Mouse (Mus musculus) limb, embryonic 10.5 days (tissue): ENCODE data around the gene Jph2. TPM values are rescaled to one million over a fixed set of nuclear protein-coding genes. Genes with fewer than 3 reads are reported as not detected.

ENCODE experiments used
- DNase-seq: peaks from one replicate; pipeline ENCODE4 v3.0.0-alpha.2; 2017; ENCODE audit warnings: low spot score
- H3K27ac ChIP-seq: fragments of 300-500 bp; sonication (generic); 2 replicates; pipeline ENCODE4 v1.5.1; 2016; ENCODE audit warnings: mild to moderate bottlenecking
- H3K27me3 ChIP-seq: fragments of 300-500 bp; sonication (generic); 2 replicates; pipeline ENCODE4 v1.6.1; 2016; ENCODE audit warnings: low read depth, mild to moderate bottlenecking; ENCODE audit not compliant: poor library complexity, severe bottlenecking
- H3K36me3 ChIP-seq: fragments of 300-500 bp; sonication (generic); 2 replicates; pipeline ENCODE4 v1.6.1; 2016; ENCODE audit warnings: mild to moderate bottlenecking, moderate library complexity
- H3K4me1 ChIP-seq: fragments of 300-500 bp; sonication (generic); 2 replicates; pipeline ENCODE4 v1.6.1; 2016
- H3K4me3 ChIP-seq: fragments of 300-500 bp; sonication (generic); 2 replicates; pipeline ENCODE4 v1.5.1; 2016; ENCODE audit warnings: mild to moderate bottlenecking, moderate library complexity
- H3K9me3 ChIP-seq: fragments of 300-500 bp; sonication (generic); replicated peaks from 2 replicates; pipeline ENCODE4 v1.6.1; 2016; ENCODE audit warnings: mild to moderate bottlenecking
- WGBS: fragments of 180-500 bp; shearing (Covaris S2); methylation state at CpG from one replicate; pipeline ENCODE4 v1.1.7; 2016; 5-methylcytosine and 5-hydroxymethylcytosine counted together
- polyA plus RNA-seq: library from polyadenylated mRNA; unstranded; fragments of >200 nt; fragmentation: Nextera tagmentation; extraction: Ambion mirVana; gene quantifications from 2 replicates; pipeline ENCODE4 v1.2.1, GENCODE M21; 2016

The Jph2 gene
- 0.59 and 0.71 TPM in 2 replicates for polyA plus RNA-seq

DNA sequence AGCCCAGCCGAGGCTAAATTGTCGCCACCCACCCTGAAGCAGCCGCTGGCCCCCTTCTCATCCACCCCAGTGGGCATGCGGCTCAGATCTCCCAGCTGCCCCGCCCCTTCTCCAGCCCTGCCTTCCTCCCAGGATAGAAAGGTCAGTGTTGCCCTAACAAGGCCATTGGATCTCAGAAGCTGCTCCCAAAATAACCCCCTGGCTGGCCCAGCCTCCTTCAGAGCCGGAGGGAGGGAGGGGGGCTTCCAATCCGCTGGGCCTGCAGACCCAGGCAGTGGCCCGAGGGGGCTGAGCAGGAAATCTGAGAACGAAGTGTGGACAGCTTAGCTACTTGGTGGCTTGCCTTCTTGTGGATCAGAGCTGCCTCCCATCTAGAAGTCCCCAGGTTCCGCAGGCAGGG is at the start of gene Jph2:
Gene Jph2, minus strand, starts transcription at position 89 of the 400 bp plus-strand sequence.
- Histone ChIP-seq H3K36me3 (no peaks in the 10 kb centered on the region), H3K27me3 (no peaks in the 10 kb centered on the region), H3K4me3 (peak within 1 kb of the TSS; percentile 39), H3K4me1 (peaks cover 24% of the 10 kb centered on the region), H3K27ac (peak within 1 kb of the TSS; percentile 63), H3K9me3 (no peaks in the 10 kb centered on the region)
- 3% methylated on average over 10 of the region's 10 CpGs for WGBS
- peak; percentile 66 for DNase-seq

DNA sequence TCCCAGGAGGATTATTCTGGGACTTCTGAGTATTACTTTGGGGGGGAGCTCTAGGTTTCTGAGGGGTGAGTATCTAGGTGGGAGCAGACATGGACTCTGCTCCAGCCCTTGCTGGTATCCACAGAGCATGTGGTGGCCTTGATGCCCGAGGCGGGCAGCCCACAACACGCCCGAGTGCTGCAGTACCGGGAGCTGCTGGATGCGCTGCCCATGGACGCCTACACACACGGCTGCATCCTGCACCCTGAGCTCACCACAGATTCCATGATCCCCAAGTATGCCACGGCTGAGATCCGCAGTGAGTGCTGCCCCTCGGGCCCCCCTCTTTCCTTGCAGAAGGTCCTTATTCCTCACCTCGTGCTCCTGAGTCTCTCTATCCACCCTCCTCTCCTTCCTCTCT is 49.6 kb upstream of the Jph2 start:
- no peak for DNase-seq
- 83% methylated on average over 12 of the region's 12 CpGs for WGBS
- no peaks in the 10 kb centered on the region for H3K4me1 ChIP-seq
- no peak overlapping the region for H3K4me3 ChIP-seq
- H3K36me3 ChIP-seq: no peaks in the 10 kb centered on the region
- H3K27me3 ChIP-seq: no peaks in the 10 kb centered on the region
- no peak overlapping the region for H3K27ac ChIP-seq
- no peaks in the 10 kb centered on the region for H3K9me3 ChIP-seq

DNA sequence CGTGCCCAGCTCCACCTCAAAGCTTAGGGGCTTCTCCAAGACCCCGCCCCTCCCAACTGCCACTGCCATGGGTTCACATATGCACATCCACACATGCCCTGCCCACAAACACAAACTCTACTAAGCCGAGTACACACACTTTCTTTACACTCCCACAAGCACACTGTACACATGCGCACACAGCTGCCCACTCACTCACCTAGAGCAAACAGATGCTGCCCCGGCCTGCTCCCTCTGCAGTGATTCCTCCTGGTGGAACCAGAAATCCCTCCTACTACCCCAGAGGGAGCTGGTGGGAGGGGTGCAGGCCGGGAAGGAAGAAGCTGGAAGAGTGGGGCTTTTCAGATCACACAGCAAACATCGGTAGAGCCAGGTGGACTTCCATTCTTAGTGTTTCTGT is 46.2 kb upstream of the Jph2 start:
- no peaks in the 10 kb centered on the region for H3K4me1 ChIP-seq
- no peak overlapping the region for H3K4me3 ChIP-seq
- no peaks in the 10 kb centered on the region for H3K9me3 ChIP-seq
- H3K36me3 ChIP-seq: no peaks in the 10 kb centered on the region
- no peak for DNase-seq
- no peak overlapping the region for H3K27ac ChIP-seq
- WGBS: 67% methylated on average over 7 of the region's 7 CpGs
- peaks cover 15% of the 10 kb centered on the region for H3K27me3 ChIP-seq

DNA sequence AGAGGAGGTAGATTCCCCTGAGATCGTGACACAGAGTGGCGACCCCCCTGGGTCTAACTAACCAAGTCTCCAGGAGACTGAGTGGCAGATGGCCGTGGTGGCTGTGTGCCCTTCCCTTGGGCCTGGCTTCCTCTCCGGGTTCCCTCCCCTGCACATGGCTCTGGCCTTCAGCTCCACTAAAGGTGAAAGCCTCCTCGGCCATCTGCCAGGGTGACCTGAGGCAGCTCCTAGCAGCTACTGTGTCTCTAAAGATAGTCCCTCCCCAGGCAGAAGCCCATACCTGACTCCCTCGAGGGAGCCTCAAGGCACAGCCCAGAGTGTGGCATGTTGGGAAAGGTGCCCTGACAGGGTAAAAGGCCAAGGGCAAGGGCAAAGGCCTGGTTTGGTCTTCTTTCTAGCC is 45.8 kb upstream of the Jph2 start:
- Histone ChIP-seq H3K9me3 (no peaks in the 10 kb centered on the region), H3K27me3 (peaks cover 20% of the 10 kb centered on the region), H3K4me3 (no peak overlapping the region), H3K4me1 (peaks cover 4% of the 10 kb centered on the region), H3K36me3 (no peaks in the 10 kb centered on the region), H3K27ac (no peak overlapping the region)
- 63% methylated on average over 6 of the region's 6 CpGs for WGBS
- DNase-seq: no peak

DNA sequence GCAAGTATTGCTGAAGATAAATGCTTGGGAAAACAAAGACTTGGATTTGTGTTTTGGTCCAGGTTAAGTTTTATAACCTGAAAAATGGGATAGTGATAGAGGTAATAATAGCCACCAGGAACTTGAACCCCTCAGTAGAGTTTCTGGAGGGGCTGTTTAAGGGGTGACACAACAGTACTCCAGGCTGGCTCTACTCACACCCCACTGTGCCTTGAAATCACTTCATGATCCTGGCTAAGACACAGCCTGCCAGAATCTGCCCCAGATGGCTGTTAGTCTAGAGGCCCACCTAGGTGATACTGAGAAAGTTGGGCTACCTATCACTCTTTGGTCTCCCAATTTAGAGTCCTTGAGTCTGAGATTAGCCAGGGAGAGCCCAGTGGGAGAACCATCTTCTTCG is 41.7 kb upstream of the Jph2 start:
- Histone ChIP-seq H3K4me3 (no peak overlapping the region), H3K27ac (no peak overlapping the region), H3K9me3 (no peaks in the 10 kb centered on the region), H3K27me3 (peaks cover 34% of the 10 kb centered on the region), H3K36me3 (no peaks in the 10 kb centered on the region), H3K4me1 (peaks cover 10% of the 10 kb centered on the region)
- no peak for DNase-seq
- WGBS: 66% methylated on average over 1 of the region's 1 CpGs

- Histone ChIP-seq H3K27ac (no peak overlapping the region), H3K9me3 (no peaks in the 10 kb centered on the region), H3K27me3 (peaks cover 34% of the 10 kb centered on the region), H3K36me3 (no peaks in the 10 kb centered on the region), H3K4me3 (peak overlapping the region; percentile 36), H3K4me1 (peaks cover 12% of the 10 kb centered on the region)
- DNase-seq: peak; percentile 81
- 2% methylated on average over 30 of the region's 30 CpGs for WGBS
These were observed 41.0 kb upstream of the Jph2 start for GRCm38 (mm10) chr2:163438619-163439451.

- peaks cover 13% of the 10 kb centered on the region for H3K4me1 ChIP-seq
- H3K9me3 ChIP-seq: no peaks in the 10 kb centered on the region
- peak within 1 kb of the TSS; percentile 36 for H3K4me3 ChIP-seq
- WGBS: under 1% methylated on average over 18 of the region's 18 CpGs
- H3K27me3 ChIP-seq: peaks cover 34% of the 10 kb centered on the region
- no peaks in the 10 kb centered on the region for H3K36me3 ChIP-seq
- DNase-seq: peak; percentile 36
- no peak within 1 kb of the TSS for H3K27ac ChIP-seq
These were observed 40.4 kb upstream of the Jph2 start, which contains the start of gene Gdap1l1 for GRCm38 (mm10) chr2:163438246-163438618. TSS of gene Gdap1l1 (plus strand) at chr2:163438476.

GRCm38 (mm10) chr2:163437800-163438199 is 40.0 kb upstream of the Jph2 start:
- H3K27ac ChIP-seq: no peak overlapping the region
- no peak for DNase-seq
- 43% methylated on average over 4 of the region's 4 CpGs for WGBS
- H3K27me3 ChIP-seq: peaks cover 34% of the 10 kb centered on the region
- no peaks in the 10 kb centered on the region for H3K9me3 ChIP-seq
- H3K4me1 ChIP-seq: peaks cover 13% of the 10 kb centered on the region
- no peaks in the 10 kb centered on the region for H3K36me3 ChIP-seq
- H3K4me3 ChIP-seq: no peak overlapping the region

GRCm38 (mm10) chr2:163433971-163434370 is 36.2 kb upstream of the Jph2 start:
- DNase-seq: no peak
- Histone ChIP-seq H3K4me1 (peaks cover 13% of the 10 kb centered on the region), H3K4me3 (no peak overlapping the region), H3K36me3 (no peaks in the 10 kb centered on the region), H3K9me3 (no peaks in the 10 kb centered on the region), H3K27me3 (peaks cover 19% of the 10 kb centered on the region), H3K27ac (no peak overlapping the region)
- WGBS: 11% methylated on average over 4 of the region's 4 CpGs

- no peak overlapping the region for H3K27ac ChIP-seq
- DNase-seq: no peak
- H3K4me3 ChIP-seq: no peak overlapping the region
- H3K9me3 ChIP-seq: no peaks in the 10 kb centered on the region
- no peaks in the 10 kb centered on the region for H3K27me3 ChIP-seq
- H3K36me3 ChIP-seq: no peaks in the 10 kb centered on the region
- WGBS: 87% methylated on average over 9 of the region's 9 CpGs
- H3K4me1 ChIP-seq: peaks cover 3% of the 10 kb centered on the region; the same call in 1 of the 2 replicates
These were observed 33.5 kb upstream of the Jph2 start for GRCm38 (mm10) chr2:163431289-163431688.

- no peak for DNase-seq
- H3K4me3 ChIP-seq: no peak overlapping the region
- no peaks in the 10 kb centered on the region for H3K9me3 ChIP-seq
- no peaks in the 10 kb centered on the region for H3K27me3 ChIP-seq
- 41% methylated on average over 4 of the region's 4 CpGs for WGBS
- H3K36me3 ChIP-seq: no peaks in the 10 kb centered on the region
- no peak overlapping the region for H3K27ac ChIP-seq
- H3K4me1 ChIP-seq: no peaks in the 10 kb centered on the region
These were observed 30.7 kb upstream of the Jph2 start for GRCm38 (mm10) chr2:163428346-163429011.

DNA sequence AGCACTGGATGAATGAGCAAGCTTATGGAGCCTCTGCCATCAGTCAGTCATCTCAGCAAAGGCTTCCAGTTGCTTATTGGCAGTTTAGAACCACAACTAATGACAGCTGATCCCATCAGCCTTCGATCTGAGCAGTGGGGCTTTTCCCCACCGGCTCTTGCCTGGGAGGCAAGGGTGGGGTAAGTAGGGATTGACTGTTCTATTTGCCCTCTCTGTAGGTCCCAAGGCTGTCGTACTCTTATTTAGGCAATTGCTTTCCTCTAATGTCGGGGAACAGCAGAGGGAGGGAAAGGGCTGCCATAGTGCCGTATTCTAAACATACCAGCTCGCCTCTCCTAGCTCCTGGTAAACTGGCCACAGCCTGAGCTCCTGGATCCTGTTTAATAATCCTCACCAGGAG is 26.8 kb upstream of the Jph2 start, which contains the start of gene Oser1:
Gene Oser1, minus strand, starts transcription at position 101 of the 400 bp plus-strand sequence.
- Histone ChIP-seq H3K27ac (no peak within 1 kb of the TSS), H3K27me3 (no peaks in the 10 kb centered on the region), H3K36me3 (0 out of 2 replicates have a peak, but pooled peaks cover 6% of the 10 kb centered on the region), H3K9me3 (no peaks in the 10 kb centered on the region), H3K4me1 (peaks cover 7% of the 10 kb centered on the region), H3K4me3 (no peak within 1 kb of the TSS)
- WGBS: 83% methylated on average over 6 of the region's 6 CpGs
- DNase-seq: no peak
